Mouse (Mus musculus) G1E (cell line): ENCODE measurements around the gene Cnfn.

Experiments
- CTCF ChIP-seq: IDR thresholded peaks from 2 replicates; pipeline ENCODE4 v1.5.1; 2012; ENCODE audit warnings: low read depth, low read length, inconsistent platforms, mixed read lengths
- GATA2 ChIP-seq: IDR thresholded peaks from 2 replicates; pipeline ENCODE4 v1.6.1; 2012; ENCODE audit warnings: low read depth, low read length, inconsistent platforms, borderline replicate concordance
- POLR2AphosphoS5 ChIP-seq: IDR thresholded peaks from 2 replicates; pipeline ENCODE4 v1.6.1; 2012; ENCODE audit warnings: low read depth, low read length, inconsistent platforms; ENCODE audit not compliant: insufficient replicate concordance
- TAL1 ChIP-seq: conservative IDR thresholded peaks from 2 replicates; pipeline ENCODE4 v1.6.1; 2012; ENCODE audit warnings: low read depth, low read length, inconsistent platforms, mixed read lengths

DNA sequence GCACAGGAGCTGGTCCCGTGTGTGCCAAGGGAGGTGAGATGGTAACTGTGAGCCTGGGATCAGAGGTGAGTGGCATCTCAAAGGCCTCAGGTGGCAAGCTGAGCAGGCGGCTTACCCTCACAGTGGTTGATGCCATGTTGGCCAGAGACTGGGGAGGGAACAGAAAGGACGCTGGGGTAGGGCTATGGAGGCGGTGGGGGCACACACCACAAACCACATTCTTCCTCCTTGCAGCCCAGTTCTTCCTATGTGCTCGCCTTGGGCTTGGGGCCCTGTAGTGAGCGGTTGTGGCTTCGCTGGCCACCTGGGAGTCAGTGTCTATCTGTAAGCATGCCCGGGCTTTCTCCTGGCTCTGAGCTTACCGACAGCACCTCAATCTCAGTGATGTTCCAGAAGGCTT, 15.3 kb upstream of the Cnfn start:
- TF ChIP-seq CTCF (no peak), GATA2 (no peak), TAL1 (no peak), POLR2AphosphoS5 (no peak)
